Mouse (Mus musculus) T-helper 2 cell (primary cell): Measurements from ENCODE around the gene Dnah8.

ENCODE experiments used
- in situ Hi-C: fragments of 300-600 bp; cut with MboI, MseI; formaldehyde crosslinking; loops from one replicate; pipeline ENCODE4 v1.15.1; 2025; ENCODE audit warnings: high pct_unique_total_duplicates

The Dnah8 gene

GRCm38 (mm10) chr17:30750269-30750668, 126.1 kb downstream of the Dnah8 start:
- in situ Hi-C loops: no loop called here

- in situ Hi-C loops: no loop called here
These were observed 128.2 kb downstream of the Dnah8 start for GRCm38 (mm10) chr17:30752370-30752818.

DNA sequence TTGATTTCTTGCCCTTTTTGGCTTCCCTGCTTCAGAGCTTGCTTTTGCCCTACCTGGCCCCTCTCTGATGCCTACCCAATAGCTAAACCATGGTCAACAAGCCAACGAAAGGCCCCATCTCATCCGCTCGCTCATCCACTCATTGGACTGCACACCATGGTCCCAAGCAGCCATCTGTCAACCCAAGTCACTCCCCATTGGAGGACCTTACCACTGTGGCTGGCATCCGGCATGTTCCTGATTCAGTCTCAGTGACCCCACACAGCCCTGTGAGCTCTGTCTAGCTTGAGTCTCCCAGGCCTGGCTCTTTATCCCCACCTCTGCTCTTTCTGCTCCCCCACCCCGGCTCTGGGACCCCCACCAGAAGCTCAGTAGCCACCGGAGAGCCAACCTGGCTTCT, 129.0 kb downstream of the Dnah8 start:
- in situ Hi-C loops: no loop called here

- in situ Hi-C loops: no loop called here
These were observed 132.6 kb downstream of the Dnah8 start for GRCm38 (mm10) chr17:30756771-30757170.

- in situ Hi-C loops: no loop called here
These were observed 136.2 kb downstream of the Dnah8 start for GRCm38 (mm10) chr17:30760307-30760706.

- in situ Hi-C loops: no loop called here
These were observed 140.1 kb downstream of the Dnah8 start for GRCm38 (mm10) chr17:30764276-30764675.

DNA sequence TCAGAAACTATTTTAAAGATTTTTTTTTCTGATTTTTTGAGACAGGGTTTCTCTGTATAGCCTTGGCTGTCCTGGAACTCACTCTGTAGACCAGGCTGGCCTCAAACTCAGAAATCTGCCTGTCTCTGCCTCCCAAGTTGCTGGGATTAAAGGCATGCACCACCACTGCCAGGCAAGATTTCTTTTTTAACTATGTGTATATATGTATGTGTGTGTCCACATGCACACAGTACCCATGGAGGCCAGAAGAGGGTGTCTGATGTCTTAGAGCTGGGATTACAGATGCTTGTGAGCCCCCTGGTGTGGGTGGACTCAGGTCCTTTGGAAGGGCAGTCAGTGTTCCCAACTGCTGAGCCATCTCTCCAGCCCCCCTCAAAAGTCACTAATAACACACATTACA, 150.3 kb downstream of the Dnah8 start:
- in situ Hi-C loops: no loop called here

DNA sequence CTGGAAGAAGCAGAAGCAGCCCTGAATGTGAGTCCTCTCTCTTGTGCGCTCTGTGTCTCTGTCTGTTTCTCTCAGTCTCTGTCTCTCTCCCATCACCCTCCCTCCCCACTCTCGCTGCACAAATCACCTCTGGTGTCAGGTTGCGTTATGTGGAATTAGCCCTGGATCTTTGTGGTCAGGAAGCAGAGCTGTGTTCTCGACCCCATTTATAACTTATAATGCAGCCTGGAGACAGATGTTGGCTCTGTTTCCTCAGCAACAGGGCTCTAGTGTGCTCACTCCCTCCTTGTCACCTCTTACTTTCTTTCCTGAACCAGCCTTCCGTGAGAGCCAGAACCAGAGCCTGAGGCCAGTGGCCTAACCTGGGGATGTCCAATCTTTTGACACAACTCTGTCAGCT, 150.9 kb downstream of the Dnah8 start:
- in situ Hi-C loops: no loop called here

- in situ Hi-C loops: no loop called here
These were observed 156.9 kb downstream of the Dnah8 start for GRCm38 (mm10) chr17:30781046-30781445.

- in situ Hi-C loops: no loop called here
These were observed 158.1 kb downstream of the Dnah8 start for GRCm38 (mm10) chr17:30782286-30782685.

GRCm38 (mm10) chr17:30788361-30788760, 164.2 kb downstream of the Dnah8 start:
- in situ Hi-C loops: no loop called here

GRCm38 (mm10) chr17:30790816-30791215, 166.7 kb downstream of the Dnah8 start:
- in situ Hi-C loops: no loop called here

DNA sequence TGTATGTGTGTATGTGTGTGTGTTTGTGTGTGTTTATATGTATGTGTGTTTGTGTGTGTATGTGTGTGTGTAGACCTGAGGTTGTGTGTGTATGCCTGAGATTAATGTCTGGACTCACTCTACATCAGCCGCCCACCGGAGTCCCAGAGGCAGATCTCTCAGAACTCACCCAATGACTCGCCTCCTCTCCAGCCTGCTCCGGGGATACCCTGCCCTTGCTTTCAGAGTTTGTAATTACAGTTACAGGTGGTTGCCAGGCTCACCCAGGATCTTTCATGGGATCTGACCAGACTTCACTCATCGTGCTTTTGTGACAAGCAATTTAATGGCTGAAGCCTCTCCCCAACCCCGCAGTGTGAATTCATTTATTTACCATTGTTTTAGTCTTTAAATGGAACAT, 168.2 kb downstream of the Dnah8 start:
- in situ Hi-C loops: no loop called here

DNA sequence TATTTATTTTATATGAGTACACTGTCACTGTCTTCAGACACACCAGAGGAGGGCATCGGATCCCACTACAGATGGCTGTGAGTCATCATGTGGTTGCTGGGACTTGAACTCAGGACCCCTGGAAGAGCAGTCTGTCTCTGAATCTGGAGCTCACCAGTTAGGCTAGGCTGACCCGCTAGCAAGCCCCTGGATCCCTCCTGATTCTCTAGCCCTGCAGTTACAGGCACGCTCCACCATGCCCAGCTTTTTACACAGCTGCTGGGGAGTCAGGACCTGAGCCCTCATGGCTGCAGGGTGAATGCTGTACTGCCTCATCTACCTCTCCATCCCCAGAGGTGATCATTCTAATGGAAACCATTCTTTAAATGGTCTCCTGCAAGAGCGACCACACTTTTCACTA, 172.5 kb downstream of the Dnah8 start:
- in situ Hi-C loops: no loop called here

DNA sequence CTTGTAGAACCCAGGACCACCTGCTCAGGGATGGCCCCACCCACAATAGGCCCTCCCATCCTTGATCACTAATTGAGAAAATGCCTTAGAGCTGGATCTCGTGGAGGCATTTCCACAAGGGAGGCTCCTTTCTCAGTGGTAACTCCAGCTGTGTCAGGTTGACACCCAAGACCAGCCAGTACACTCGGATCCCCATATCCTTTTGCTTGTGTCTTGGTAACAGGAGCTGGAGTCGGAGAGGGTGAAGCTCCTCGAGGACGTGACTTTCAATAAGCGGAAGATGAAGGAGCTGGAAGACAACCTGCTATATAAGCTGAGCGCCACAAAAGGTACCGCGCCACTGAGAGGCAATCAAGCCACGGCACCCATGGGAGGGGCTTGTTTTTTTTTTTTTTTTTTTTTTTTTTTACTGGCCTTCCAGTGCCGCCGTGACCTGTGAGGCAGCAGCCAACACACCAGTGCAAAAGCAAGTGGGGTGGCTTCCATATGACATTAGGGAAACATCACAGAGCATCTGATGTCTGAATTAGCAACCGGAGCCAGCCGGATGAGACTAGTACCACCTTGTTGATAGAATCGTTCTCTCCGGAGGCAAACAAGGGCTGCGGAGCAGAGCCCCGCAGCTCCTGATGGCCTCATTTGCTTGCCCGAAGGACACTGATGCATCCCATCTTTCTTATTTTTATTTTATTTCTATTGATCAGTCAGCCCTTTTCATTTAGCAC, 176.3 kb downstream of the Dnah8 start:
- in situ Hi-C loops: no loop called here

DNA sequence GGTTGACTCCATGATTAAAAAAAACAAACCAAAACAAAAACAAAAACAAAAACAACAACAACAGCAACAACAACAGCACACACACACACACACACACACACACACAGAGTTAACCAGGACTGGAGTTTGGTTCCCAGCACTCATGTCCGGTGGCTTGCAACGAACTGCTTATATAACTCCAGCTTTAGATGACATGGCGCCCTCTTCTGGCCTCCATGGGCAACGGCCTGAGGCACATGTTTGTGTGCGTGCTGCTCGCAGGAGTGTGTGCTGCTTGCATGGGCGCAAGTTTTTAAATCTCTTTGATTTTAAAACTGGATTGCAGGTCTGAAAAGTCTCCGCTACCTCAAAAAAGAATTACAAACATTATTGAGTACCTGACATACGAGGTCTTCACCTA, 179.5 kb downstream of the Dnah8 start:
- in situ Hi-C loops: no loop called here

DNA sequence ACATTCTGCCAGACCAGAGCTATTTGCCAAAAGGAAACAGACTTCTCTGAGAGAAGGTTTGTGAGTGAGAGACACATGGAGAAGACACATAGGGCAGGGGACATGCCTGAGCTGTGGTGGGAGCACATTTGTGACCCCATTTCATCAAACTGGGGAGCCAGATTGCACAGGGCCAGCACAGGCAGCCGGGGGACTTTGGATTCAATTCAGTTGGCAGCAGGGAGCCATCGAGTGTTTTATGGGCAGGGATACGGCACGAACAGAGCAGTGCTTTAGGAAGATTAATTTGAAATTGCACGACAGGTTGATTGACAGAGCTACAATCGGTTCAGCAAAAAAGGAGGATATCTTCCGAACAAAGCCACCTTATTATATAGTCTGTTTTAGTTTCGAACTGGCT, 180.8 kb downstream of the Dnah8 start:
- in situ Hi-C loops: no loop called here

DNA sequence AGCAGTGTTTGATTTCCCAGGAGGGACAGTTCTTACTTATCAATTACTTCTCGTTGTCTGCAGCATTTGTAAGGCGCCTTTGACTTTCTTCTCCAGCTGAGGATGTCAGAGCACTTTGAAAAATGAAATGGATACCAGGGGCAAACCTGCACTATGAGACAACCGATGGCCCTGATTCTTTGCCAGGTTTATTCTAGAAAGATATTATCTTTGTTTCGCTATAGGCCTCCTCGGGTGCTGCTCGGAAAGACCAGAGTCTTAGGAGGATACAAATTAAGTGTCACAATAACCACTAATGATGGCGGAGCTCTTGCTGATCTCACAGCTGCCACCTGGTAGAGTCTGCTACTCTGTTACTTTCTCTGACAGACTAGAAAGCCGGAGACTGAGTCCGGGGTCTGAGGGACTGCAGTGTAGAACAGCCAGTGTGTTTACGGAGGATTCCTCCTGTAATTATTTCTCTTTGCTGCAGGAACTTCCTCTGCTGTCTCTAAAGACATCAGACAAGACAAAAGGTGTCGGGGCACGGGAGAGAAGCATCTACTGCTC, 181.4 kb downstream of the Dnah8 start:
- in situ Hi-C loops: no loop called here

DNA sequence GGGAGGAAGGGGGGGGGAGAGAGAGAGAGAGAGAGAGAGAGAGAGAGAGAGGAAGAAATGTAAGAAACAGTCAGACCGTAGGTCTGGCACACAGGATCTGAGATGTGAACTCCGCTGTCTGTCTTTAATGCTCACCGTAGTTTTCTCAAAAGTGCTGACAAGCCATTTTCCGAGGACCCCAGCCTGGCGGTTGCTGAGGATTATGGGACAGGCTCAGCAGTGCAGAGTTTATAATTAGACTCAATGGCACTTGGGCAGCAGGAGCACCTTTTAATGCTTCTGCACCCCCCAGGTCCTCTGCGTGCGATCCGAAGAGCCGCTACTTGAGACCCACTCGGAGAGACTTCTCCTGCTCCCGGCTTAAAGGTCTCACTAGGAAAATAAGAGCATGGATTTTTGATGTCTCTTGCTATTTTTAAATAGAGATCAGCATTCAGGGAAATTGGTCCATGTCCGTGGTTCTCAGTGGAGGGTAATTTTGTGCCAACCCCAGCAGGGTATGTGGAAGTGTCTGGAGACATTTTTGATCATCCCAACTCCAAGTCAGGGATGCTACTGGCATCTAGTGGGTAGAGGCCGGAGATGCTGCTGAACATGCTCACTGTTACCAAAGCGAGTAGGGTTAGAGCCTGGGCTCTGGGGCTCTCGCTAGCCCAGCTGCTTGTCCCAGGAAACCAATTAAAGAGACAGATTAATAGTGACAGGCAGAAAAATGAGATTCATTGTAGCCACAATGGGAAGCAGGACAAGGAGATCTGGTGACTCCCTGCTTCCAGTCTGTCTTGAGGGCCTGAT, 184.9 kb downstream of the Dnah8 start:
- in situ Hi-C loops: no loop called here

GRCm38 (mm10) chr17:30809926-30810660, 185.9 kb downstream of the Dnah8 start:
- in situ Hi-C loops: no loop called here

GRCm38 (mm10) chr17:30818543-30818942, 194.4 kb downstream of the Dnah8 start:
- in situ Hi-C loops: no loop called here

DNA sequence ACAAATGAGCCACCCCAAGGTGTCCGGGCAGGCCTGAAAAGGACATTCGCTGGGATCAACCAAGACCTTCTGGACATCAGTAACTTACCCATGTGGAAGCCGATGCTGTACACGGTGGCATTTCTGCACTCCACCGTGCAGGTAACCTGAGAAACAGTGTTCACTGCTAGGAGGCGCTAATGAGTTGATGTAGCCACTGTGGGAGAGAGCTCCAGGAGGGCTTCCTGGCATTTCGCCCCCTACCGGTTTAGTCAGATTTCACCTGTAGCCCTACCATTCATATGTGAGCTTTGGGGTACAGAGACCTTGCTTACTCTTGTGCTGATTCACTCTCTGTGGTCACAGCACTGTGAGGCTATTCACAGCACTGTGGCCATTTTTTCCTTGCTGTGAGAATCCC, 195.0 kb downstream of the Dnah8 start:
- in situ Hi-C loops: no loop called here
